Mouse (Mus musculus) heart, adult 2 months (tissue): ENCODE measurements around the gene Mansc1.

ENCODE experiments used
- CTCF ChIP-seq: fragments of 200-600 bp; IDR thresholded peaks from 2 replicates; pipeline ENCODE4 v1.8.1; 2022; ENCODE audit warnings: antibody characterized with exemption, mild to moderate bottlenecking, moderate library complexity
- EP300 ChIP-seq: fragments of 200-500 bp; IDR thresholded peaks from 2 replicates; pipeline ENCODE4 v1.6.1; 2011; ENCODE audit warnings: low read depth, low read length, control low read depth; ENCODE audit not compliant: insufficient read depth
- POLR2A ChIP-seq: fragments of 200-500 bp; IDR thresholded peaks from 2 replicates; pipeline ENCODE4 v1.6.1; 2011; ENCODE audit warnings: mild to moderate bottlenecking, low read depth, low read length, control low read depth; ENCODE audit not compliant: insufficient read depth

GRCm38 (mm10) chr6:134567986-134568556 is 64.2 kb downstream of the Mansc1 start:
- TF ChIP-seq POLR2A, result no peak
- TF ChIP-seq CTCF, result no peak
- TF ChIP-seq EP300, result no peak
